Mouse (Mus musculus): Measurements from ENCODE around the gene Ralgds. TPM values are rescaled to one million over a fixed set of nuclear protein-coding genes. Genes with fewer than 3 reads are reported as not detected.

Ralgds gene
- total and polyA plus RNA-seq, 3 experiments = 4.1 to 11.4 (median 6.6) TPM

- TF ChIP-seq RCOR1 (conservative IDR thresholded peaks at IDR 0.05; ENCODE audit: low read depth, low read length) (0 out of 2 replicates have a peak, but pooled peaks have one; percentile 3), ZKSCAN1 (IDR thresholded peaks at IDR 0.05; ENCODE audit: borderline replicate concordance, low read depth, low read length) (no peak), PAX5 (IDR thresholded peaks at IDR 0.05; ENCODE audit: low read length) (no peak), SIN3A (IDR thresholded peaks at IDR 0.05; ENCODE audit: low read length) (no peak), TBP (conservative IDR thresholded peaks at IDR 0.05; ENCODE audit: low read depth, low read length) (no peak), MEF2A (IDR thresholded peaks at IDR 0.05; ENCODE audit: borderline replicate concordance, low read depth, low read length) (no peak; the same call in 1 of the 2 replicates), JUND (conservative IDR thresholded peaks at IDR 0.05; ENCODE audit: low read depth, low read length) (no peak)
These were observed 27.0 kb downstream of the Ralgds start (continued) for GRCm38 (mm10) chr2:28539949-28540348.

DNA sequence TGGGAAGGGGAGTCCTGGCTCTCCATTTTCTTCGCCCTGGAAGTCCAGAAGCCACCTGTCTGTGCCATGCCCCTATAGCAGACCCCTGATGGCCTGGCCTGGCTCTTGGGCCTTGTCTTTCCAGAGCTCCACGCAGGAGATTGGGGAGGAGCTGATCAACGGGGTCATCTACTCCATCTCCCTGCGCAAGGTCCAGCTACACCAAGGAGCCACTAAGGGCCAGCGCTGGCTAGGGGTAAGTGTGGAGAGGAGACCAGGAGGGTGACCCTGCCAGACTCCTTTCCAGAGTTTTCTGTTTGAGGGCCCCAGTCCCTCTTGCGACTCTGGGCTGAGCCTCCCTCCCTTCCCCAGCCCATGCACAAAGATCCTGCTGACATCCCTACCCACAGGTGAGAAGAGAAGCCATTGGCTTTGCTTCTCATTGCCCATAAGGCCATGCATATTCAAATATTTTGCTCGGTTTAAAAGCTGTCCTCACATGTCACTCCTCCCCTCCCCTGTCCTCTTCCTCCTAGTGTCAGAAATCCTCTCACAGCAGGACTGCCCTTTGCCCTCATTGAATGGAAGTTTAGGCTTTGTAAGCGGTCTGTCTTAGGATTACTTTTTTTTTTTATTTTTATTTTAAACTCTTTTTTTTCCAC is 27.8 kb downstream of the Ralgds start:
- H3K4me2 ChIP-seq (ENCODE audit: insufficient read depth, low read depth, poor library complexity, severe bottlenecking) = 0 out of 2 replicates have a peak overlapping the region, but pooled peaks have one; percentile 2

DNA sequence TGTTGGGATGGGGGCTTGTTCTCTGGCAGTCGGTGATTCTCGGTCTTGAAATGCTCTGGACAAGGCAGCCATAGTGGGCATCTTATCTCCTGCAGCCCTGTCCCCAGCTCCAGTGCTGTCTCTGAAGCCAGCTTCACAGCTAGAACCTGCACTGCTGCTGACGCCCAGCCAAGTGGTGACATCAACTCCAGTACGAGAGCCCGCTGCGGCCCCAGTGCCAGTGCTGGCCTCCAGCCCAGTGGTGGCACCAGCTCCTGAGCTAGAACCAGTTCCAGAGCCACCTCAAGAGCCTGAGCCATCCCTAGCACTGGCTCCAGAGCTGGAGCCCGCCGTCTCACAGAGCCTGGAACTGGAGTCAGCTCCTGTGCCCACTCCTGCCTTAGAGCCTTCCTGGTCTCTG is 31.0 kb downstream of the Ralgds start:
- Histone ChIP-seq H3K9me3 (replicated peaks; ENCODE audit: low read length) (no peaks in the 10 kb centered on the region), H3K9ac (ENCODE audit: insufficient read depth, low read depth) (no peak overlapping the region), H3K36me3 (replicated peaks in 1 of 2; ENCODE audit: control insufficient read depth in 1 of 2, insufficient read depth in 1 of 2, low read length in 1 of 2) (peaks cover 42 to 71% of the 10 kb centered on the region in 2 experiments), H3K27me3 (replicated peaks) (no peaks in the 10 kb centered on the region), H3K27ac (ENCODE audit: insufficient read depth, low read depth) (no peak overlapping the region), H3K4me2 (ENCODE audit: insufficient read depth, low read depth, poor library complexity, severe bottlenecking) (no peak overlapping the region), H3K4me1 (ENCODE audit: control insufficient read depth in 1 of 2, insufficient read depth in 2 of 2) (peaks cover 31 to 64% of the 10 kb centered on the region in 2 experiments), H3K4me3 (replicated peaks in 1 of 3; ENCODE audit: low read depth in 2 of 3, low read length in 2 of 3, poor library complexity in 1 of 3) (no peak overlapping the region), H3K79me2 (replicated peaks; ENCODE audit: control insufficient read depth, extremely low read depth, insufficient read depth, poor library complexity, severe bottlenecking) (no peaks in the 10 kb centered on the region)
- in situ Hi-C loops (cut with MboI; ENCODE audit: low pct_ligation_motif_present, low pct_unique_long_range_greater_than_20kb, low sequenced_read_pairs) (no loop called here), dilution Hi-C loops (cut with MboI; ENCODE audit: extremely low pct_ligation_motif_present, extremely low pct_unique_long_range_greater_than_20kb, low sequenced_read_pairs) (no loop called here)
- TF ChIP-seq BHLHE40 (IDR thresholded peaks at IDR 0.05; ENCODE audit: low read depth, low read length) = no peak
- no peak for TF ChIP-seq EP300 (IDR thresholded peaks at IDR 0.05; ENCODE audit: low read length)
- TF ChIP-seq USF1 (IDR thresholded peaks at IDR 0.05; ENCODE audit: low read depth, low read length) = no peak
- TF ChIP-seq RCOR1 (conservative IDR thresholded peaks at IDR 0.05; ENCODE audit: low read depth, low read length) = no peak
- no peak for TF ChIP-seq POLR2AphosphoS2 (IDR thresholded peaks at IDR 0.05; ENCODE audit: low read depth, low read length)
- TF ChIP-seq ELF1 (IDR thresholded peaks at IDR 0.05; ENCODE audit: low read depth, low read length) = no peak
- TF ChIP-seq JUN (IDR thresholded peaks at IDR 0.05; ENCODE audit: insufficient read depth, low read depth, low read length) = no peak
- TF ChIP-seq USF2 (conservative IDR thresholded peaks at IDR 0.05; ENCODE audit: low read depth, low read length) = no peak
- no peak for TF ChIP-seq IRF4 (IDR thresholded peaks at IDR 0.05; ENCODE audit: low read depth, low read length)
- no peak for TF ChIP-seq E2F4 (IDR thresholded peaks at IDR 0.05; ENCODE audit: insufficient replicate concordance, low read depth, low read length)
- no peak for TF ChIP-seq MYC (IDR thresholded peaks at IDR 0.05; ENCODE audit: low read depth, low read length)
- TF ChIP-seq CTCF (conservative IDR thresholded peaks at IDR 0.05 in 1 of 2, IDR thresholded peaks at IDR 0.05 in 1 of 2; ENCODE audit: low read depth in 2 of 2, low read length in 2 of 2) = no peak
- DNase-seq (ENCODE audit: extremely low read depth) = no peak

More for the DNA sequence above, 27.8 kb downstream of the Ralgds start:
- in situ Hi-C loops (cut with MboI; ENCODE audit: low pct_ligation_motif_present, low pct_unique_long_range_greater_than_20kb, low sequenced_read_pairs) = no loop called here
- Histone ChIP-seq H3K4me3 (replicated peaks in 1 of 3; ENCODE audit: low read depth in 2 of 3, low read length in 2 of 3, poor library complexity in 1 of 3) (no peak overlapping the region), H3K27me3 (replicated peaks) (no peaks in the 10 kb centered on the region), H3K27ac (ENCODE audit: insufficient read depth, low read depth) (peak overlapping the region; percentile 36), H3K9ac (ENCODE audit: insufficient read depth, low read depth) (no peak overlapping the region), H3K79me2 (replicated peaks; ENCODE audit: control insufficient read depth, extremely low read depth, insufficient read depth, poor library complexity, severe bottlenecking) (no peaks in the 10 kb centered on the region), H3K36me3 (replicated peaks in 1 of 2; ENCODE audit: control insufficient read depth in 1 of 2, insufficient read depth in 1 of 2, low read length in 1 of 2) (peaks cover 32 to 43% of the 10 kb centered on the region in 2 experiments), H3K9me3 (replicated peaks; ENCODE audit: low read length) (no peaks in the 10 kb centered on the region), H3K4me1 (ENCODE audit: control insufficient read depth in 1 of 2, insufficient read depth in 2 of 2) (peaks cover 42 to 72% of the 10 kb centered on the region in 2 experiments)
- dilution Hi-C loops (cut with MboI; ENCODE audit: extremely low pct_ligation_motif_present, extremely low pct_unique_long_range_greater_than_20kb, low sequenced_read_pairs) = no loop called here
- no peak for TF ChIP-seq RAD21 (IDR thresholded peaks at IDR 0.05; ENCODE audit: low read depth, low read length)
- no peak for TF ChIP-seq POLR2AphosphoS2 (IDR thresholded peaks at IDR 0.05; ENCODE audit: low read depth, low read length)
- TF ChIP-seq ZKSCAN1 (IDR thresholded peaks at IDR 0.05; ENCODE audit: borderline replicate concordance, low read depth, low read length) = no peak
- TF ChIP-seq SIN3A (IDR thresholded peaks at IDR 0.05; ENCODE audit: low read length) = no peak
- TF ChIP-seq ETS1 (conservative IDR thresholded peaks at IDR 0.05; ENCODE audit: low read depth, low read length) = no peak
- TF ChIP-seq TBP (conservative IDR thresholded peaks at IDR 0.05; ENCODE audit: low read depth, low read length) = peak; percentile 61; the same call in 1 of the 2 replicates
- no peak for TF ChIP-seq JUND (conservative IDR thresholded peaks at IDR 0.05; ENCODE audit: low read depth, low read length)
- peak; percentile 38 for DNase-seq (ENCODE audit: extremely low read depth)

Data from CH12.LX (cell line).